Mouse (Mus musculus) MEL (cell line): ENCODE data around the gene Adam8. TPM values are rescaled to one million over a fixed set of nuclear protein-coding genes. Genes with fewer than 3 reads are reported as not detected.

Experiments
- DNase-seq: peaks from one replicate; pipeline ENCODE4 v3.0.0; 2011; ENCODE audit warnings: low read depth, low spot score
- H3K27ac ChIP-seq: 2 replicates; pipeline ENCODE4 v1.5.1; 2012; ENCODE audit warnings: low read depth, mild to moderate bottlenecking, control low read depth, low read length, moderate library complexity; ENCODE audit not compliant: control insufficient read depth
- H3K27me3 ChIP-seq, 2 experiments: fragments of 150-350 bp in 1 of 2; sonication (generic) in 1 of 2; 2 replicates each; pipeline ENCODE4 v1.6.1; 2012; ENCODE audit warnings: low read length in 2 of 2, mild to moderate bottlenecking in 2 of 2, improper control_type of control experiment in 1 of 2, moderate library complexity in 1 of 2; ENCODE audit not compliant: insufficient read depth in 2 of 2, control insufficient read depth in 1 of 2
- H3K36me3 ChIP-seq, 2 experiments: 2 replicates each; pipeline ENCODE4 v1.6.1; 2012 to 2014; ENCODE audit warnings: low read length in 2 of 2, improper control_type of control experiment in 1 of 2, inconsistent platforms in 1 of 2, mild to moderate bottlenecking in 1 of 2; ENCODE audit not compliant: insufficient read depth in 2 of 2, control insufficient read depth in 1 of 2
- H3K4me1 ChIP-seq, 2 experiments: fragments of 150-350 bp in 1 of 2; sonication (generic) in 1 of 2; 2 replicates each; pipeline ENCODE4 v1.6.1; 2012; ENCODE audit warnings: low read length in 2 of 2, improper control_type of control experiment in 1 of 2, mild to moderate bottlenecking in 1 of 2; ENCODE audit not compliant: insufficient read depth in 2 of 2, control insufficient read depth in 1 of 2
- H3K4me3 ChIP-seq, 2 experiments: fragments of 150-350 bp in 1 of 2; sonication (generic) in 1 of 2; 2 replicates each; pipeline ENCODE4 v1.5.1; 2012; ENCODE audit warnings: low read depth in 2 of 2, low read length in 2 of 2, mild to moderate bottlenecking in 2 of 2, moderate library complexity in 2 of 2, control low read depth in 1 of 2, improper control_type of control experiment in 1 of 2; ENCODE audit not compliant: control insufficient read depth in 1 of 2, insufficient read depth in 1 of 2
- H3K79me2 ChIP-seq: 2 replicates; pipeline ENCODE4 v1.6.1; 2012; ENCODE audit warnings: mild to moderate bottlenecking, low read length, moderate library complexity; ENCODE audit not compliant: control insufficient read depth, poor library complexity, insufficient read depth
- H3K9ac ChIP-seq: 2 replicates; pipeline ENCODE4 v1.6.1; 2012; ENCODE audit warnings: low read depth, mild to moderate bottlenecking, control low read depth, low read length, moderate library complexity; ENCODE audit not compliant: control insufficient read depth, poor library complexity, severe bottlenecking
- H3K9me3 ChIP-seq: fragments of 150-350 bp; sonication (generic); replicated peaks from 2 replicates; pipeline ENCODE4 v1.6.1; 2012; ENCODE audit warnings: mild to moderate bottlenecking, low read length, improper control_type of control experiment, moderate library complexity; ENCODE audit not compliant: insufficient read depth
- CHD1 ChIP-seq: IDR thresholded peaks from 2 replicates; pipeline ENCODE4 v1.6.1; 2012; ENCODE audit warnings: low read depth, mild to moderate bottlenecking, inconsistent platforms, low read length, improper control_type of control experiment
- CTCF ChIP-seq, 3 experiments: IDR thresholded peaks in 2 of 3; conservative IDR thresholded peaks in 1 of 3; 2 replicates each; pipeline ENCODE4 v1.5.1; 2011 to 2012; ENCODE audit warnings: low read length in 3 of 3, low read depth in 2 of 3, mild to moderate bottlenecking in 2 of 3, improper control_type of control experiment in 1 of 3, inconsistent platforms in 1 of 3, mixed read lengths in 1 of 3, moderate library complexity in 1 of 3; ENCODE audit not compliant: control insufficient read depth in 1 of 3, insufficient read depth in 1 of 3, poor library complexity in 1 of 3, severe bottlenecking in 1 of 3
- ELF1 ChIP-seq: IDR thresholded peaks from 2 replicates; pipeline ENCODE4 v1.6.1; 2014; ENCODE audit warnings: low read depth, mild to moderate bottlenecking, inconsistent platforms, low read length, improper control_type of control experiment, moderate library complexity
- GATA1 ChIP-seq: IDR thresholded peaks from 2 replicates; pipeline ENCODE4 v1.6.1; 2011; ENCODE audit warnings: low read depth, low read length, improper control_type of control experiment
- HCFC1 ChIP-seq: IDR thresholded peaks from 2 replicates; pipeline ENCODE4 v1.6.1; 2012; ENCODE audit warnings: low read depth, mild to moderate bottlenecking, inconsistent platforms, low read length, improper control_type of control experiment, moderate library complexity
- MAFK ChIP-seq: IDR thresholded peaks from 2 replicates; pipeline ENCODE4 v1.6.1; 2011; ENCODE audit warnings: low read depth, mild to moderate bottlenecking, low read length, improper control_type of control experiment, borderline replicate concordance
- MAZ ChIP-seq: IDR thresholded peaks from 2 replicates; pipeline ENCODE4 v1.6.1; 2012; ENCODE audit warnings: low read depth, mild to moderate bottlenecking, inconsistent platforms, low read length, improper control_type of control experiment
- MEF2A ChIP-seq: IDR thresholded peaks from 2 replicates; pipeline ENCODE4 v1.6.1; 2014; ENCODE audit warnings: low read depth, mild to moderate bottlenecking, inconsistent platforms, low read length, improper control_type of control experiment; ENCODE audit not compliant: poor library complexity, insufficient replicate concordance, severe bottlenecking; ENCODE audit errors: extremely low read depth
- NELFE ChIP-seq: IDR thresholded peaks from 2 replicates; pipeline ENCODE4 v1.6.1; 2011; ENCODE audit warnings: low read depth, low read length, improper control_type of control experiment
- NRF1 ChIP-seq: IDR thresholded peaks from 2 replicates; pipeline ENCODE4 v1.6.1; 2014; ENCODE audit warnings: low read depth, mild to moderate bottlenecking, inconsistent platforms, low read length, improper control_type of control experiment, moderate library complexity; ENCODE audit not compliant: poor library complexity, insufficient read depth, severe bottlenecking
- POLR2A ChIP-seq, 2 experiments: IDR thresholded peaks; 2 replicates each; pipeline ENCODE4 v1.6.1; 2011 to 2012; ENCODE audit warnings: low read length in 2 of 2, mild to moderate bottlenecking in 2 of 2, control low read depth in 1 of 2, improper control_type of control experiment in 1 of 2, low read depth in 1 of 2, moderate library complexity in 1 of 2; ENCODE audit not compliant: control insufficient read depth in 1 of 2, insufficient read depth in 1 of 2, poor library complexity in 1 of 2
- POLR2AphosphoS5 ChIP-seq: IDR thresholded peaks from 2 replicates; pipeline ENCODE4 v1.6.1; 2012; ENCODE audit warnings: low read depth, borderline replicate concordance, mild to moderate bottlenecking, inconsistent platforms, low read length, moderate library complexity, mixed read lengths
- RAD21 ChIP-seq: IDR thresholded peaks from 2 replicates; pipeline ENCODE4 v1.6.1; 2011; ENCODE audit warnings: mild to moderate bottlenecking, low read depth, low read length, improper control_type of control experiment
- RCOR1 ChIP-seq: IDR thresholded peaks from 2 replicates; pipeline ENCODE4 v1.6.1; 2012; ENCODE audit warnings: low read depth, mild to moderate bottlenecking, inconsistent platforms, low read length, improper control_type of control experiment
- SMC3 ChIP-seq: IDR thresholded peaks from 2 replicates; pipeline ENCODE4 v1.6.1; 2011; ENCODE audit warnings: low read depth, low read length, improper control_type of control experiment
- TAL1 ChIP-seq: IDR thresholded peaks from 2 replicates; pipeline ENCODE4 v1.6.1; 2012; ENCODE audit warnings: mild to moderate bottlenecking, inconsistent platforms, low read length, moderate library complexity, mixed read lengths
- TBP ChIP-seq: IDR thresholded peaks from 2 replicates; pipeline ENCODE4 v1.8.0; 2011; ENCODE audit warnings: low read depth, low read length, improper control_type of control experiment
- TCF12 ChIP-seq: IDR thresholded peaks from 2 replicates; pipeline ENCODE4 v1.6.1; 2014; ENCODE audit warnings: low read depth, mild to moderate bottlenecking, inconsistent platforms, low read length, improper control_type of control experiment, moderate library complexity
- UBTF ChIP-seq: IDR thresholded peaks from 2 replicates; pipeline ENCODE4 v1.6.1; 2012; ENCODE audit warnings: low read depth, mild to moderate bottlenecking, inconsistent platforms, low read length, improper control_type of control experiment, moderate library complexity, borderline replicate concordance; ENCODE audit not compliant: insufficient read depth
- USF2 ChIP-seq, 2 experiments: IDR thresholded peaks; 2 replicates each; pipeline ENCODE4 v1.6.1; 2011 to 2012; ENCODE audit warnings: improper control_type of control experiment in 2 of 2, low read length in 2 of 2, borderline replicate concordance in 1 of 2, inconsistent platforms in 1 of 2, low read depth in 1 of 2, mild to moderate bottlenecking in 1 of 2; ENCODE audit not compliant: insufficient read depth in 1 of 2
- ZKSCAN1 ChIP-seq: IDR thresholded peaks from 2 replicates; pipeline ENCODE4 v1.6.1; 2012; ENCODE audit warnings: low read depth, mild to moderate bottlenecking, inconsistent platforms, low read length, improper control_type of control experiment, moderate library complexity
- polyA plus RNA-seq, 2 experiments: library from polyadenylated mRNA; stranded (reverse) in 1 of 2; unstranded in 1 of 2; fragments of >175 nt in 1 of 2; fragments of >200 nt in 1 of 2; gene quantifications; 2 replicates each; pipeline versions ENCODE4 v1.2.1 to v1.2.4; 2012; ENCODE audit warnings: low replicate concordance in 2 of 2, low read depth in 1 of 2; ENCODE audit not compliant: insufficient read length in 2 of 2, insufficient read depth in 1 of 2, missing spikeins in 1 of 2
- total RNA-seq: library from RNA; depleted of rRNA; stranded (reverse); fragments of 300-350 nt; gene quantifications from 2 replicates; pipeline ENCODE4 v1.2.3, GENCODE M21; 2012

Adam8 gene
- total and polyA plus RNA-seq, 3 experiments, result 0.39 to 0.50 TPM; not detected in 1

GRCm38 (mm10) chr7:140035456-140035855 lies 43.1 kb upstream of the Adam8 start:
- Histone ChIP-seq H3K27ac (peak overlapping the region; percentile 41), H3K27me3 (no peaks in the 10 kb centered on the region), H3K79me2 (peaks cover 9% of the 10 kb centered on the region), H3K9ac (peak overlapping the region; percentile 93), H3K4me3 (peak overlapping the region; percentile 61 to 89), H3K4me1 (peaks cover 0 to 11% of the 10 kb centered on the region in 2 experiments; a peak in 2 of 4 replicates), H3K9me3 (no peaks in the 10 kb centered on the region), H3K36me3 (peaks cover 6 to 7% of the 10 kb centered on the region in 2 experiments; a peak in 3 of 4 replicates)
- TF ChIP-seq CHD1 (0 out of 2 replicates have a peak, but pooled peaks have one; percentile 58), TAL1 (no peak), SMC3 (no peak)
- DNase-seq, result no peak

GRCm38 (mm10) chr7:140033386-140033785 lies 41.0 kb upstream of the Adam8 start:
- DNase-seq, result no peak
- H3K4me1 ChIP-seq, result peaks cover 0 to 11% of the 10 kb centered on the region in 2 experiments; a peak in 2 of 4 replicates
- peaks cover 6 to 26% of the 10 kb centered on the region in 2 experiments; a peak in 3 of 4 replicates for H3K36me3 ChIP-seq
- H3K27ac ChIP-seq, result no peak overlapping the region
- peaks cover 9% of the 10 kb centered on the region for H3K79me2 ChIP-seq
- no peaks in the 10 kb centered on the region for H3K9me3 ChIP-seq
- H3K4me3 ChIP-seq, result no peak overlapping the region
- no peaks in the 10 kb centered on the region for H3K27me3 ChIP-seq
- H3K9ac ChIP-seq, result no peak overlapping the region
- TF ChIP-seq ZKSCAN1 (no peak), RCOR1 (no peak), MAZ (no peak), USF2 (IDR thresholded peaks at IDR 0.05; ENCODE audit: borderline replicate concordance in 1 of 2, insufficient read depth in 1 of 2, low read depth in 1 of 2, low read length in 2 of 2) (no peak), TAL1 (no peak), TCF12 (no peak), NELFE (no peak), POLR2A (IDR thresholded peaks at IDR 0.05; ENCODE audit: control insufficient read depth in 1 of 2, insufficient read depth in 1 of 2, low read depth in 1 of 2, low read length in 2 of 2, poor library complexity in 1 of 2) (no peak), GATA1 (no peak), NRF1 (no peak), MAFK (no peak), RAD21 (no peak), SMC3 (no peak), MEF2A (no peak), POLR2AphosphoS5 (no peak), CTCF (IDR thresholded peaks at IDR 0.05 in 2 of 3, conservative IDR thresholded peaks at IDR 0.05 in 1 of 3; ENCODE audit: control insufficient read depth in 1 of 3, insufficient read depth in 1 of 3, low read depth in 2 of 3, low read length in 3 of 3, poor library complexity in 1 of 3, severe bottlenecking in 1 of 3) (no peak), TBP (no peak), ELF1 (no peak), HCFC1 (no peak), UBTF (no peak)
- TF ChIP-seq, all 39 proteins: peak for 0
